Mouse (Mus musculus) kidney, adult 9 months (tissue): ENCODE measurements around the gene Kifc5b.
"Not testable (repeated sequence)": the region's sequence is repeated elsewhere in the genome, so short reads cannot be mapped to it uniquely, and the experiment has no call there.

Experiments used
- DNase-seq: peaks from one replicate; pipeline ENCODE4 v3.0.0; 2022

Gene Kifc5b

GRCm38 (mm10) chr17:26972703-26973574, 56.0 kb downstream of the Kifc5b start, which contains the start of gene Zbtb9:
TSS of gene Zbtb9 (plus strand) at chr17:26973167.
- DNase-seq = peak; percentile 96

- no peak for DNase-seq
Observed at GRCm38 (mm10) chr17:26974547-26974946, 57.7 kb downstream of the Kifc5b start.

- DNase-seq = no peak
Observed at GRCm38 (mm10) chr17:26975415-26975814, 58.5 kb downstream of the Kifc5b start.

GRCm38 (mm10) chr17:26977354-26977753, 60.5 kb downstream of the Kifc5b start:
- DNase-seq = not testable (repeated sequence)

GRCm38 (mm10) chr17:26979426-26979825, 62.5 kb downstream of the Kifc5b start:
- DNase-seq = no peak

GRCm38 (mm10) chr17:26981050-26981449, 64.2 kb downstream of the Kifc5b start:
- no peak for DNase-seq
